Mouse (Mus musculus) midbrain, embryonic 15.5 days (tissue): ENCODE measurements around the gene Bpifa5. TPM values are rescaled to one million over a fixed set of nuclear protein-coding genes. Genes with fewer than 3 reads are reported as not detected.

Experiments
- ATAC-seq: fragments of 200-750 bp; cut with Nextera tagmentation; replicated peaks from 2 replicates; pipeline ENCODE4 v1.8.0; 2017; ENCODE audit warnings: moderate TSS enrichment
- H3K27ac ChIP-seq: fragments of 300-500 bp; sonication (generic); 2 replicates; pipeline ENCODE4 v1.5.1; 2015; ENCODE audit warnings: mild to moderate bottlenecking, inconsistent platforms
- H3K27me3 ChIP-seq: fragments of 300-500 bp; sonication (generic); replicated peaks from 2 replicates; pipeline ENCODE4 v1.6.1; 2015; ENCODE audit warnings: inconsistent platforms
- H3K36me3 ChIP-seq: fragments of 300-500 bp; sonication (generic); replicated peaks from 2 replicates; pipeline ENCODE4 v1.6.1; 2015; ENCODE audit warnings: inconsistent platforms
- H3K4me1 ChIP-seq: fragments of 300-500 bp; sonication (generic); 2 replicates; pipeline ENCODE4 v1.6.1; 2015; ENCODE audit warnings: inconsistent platforms
- H3K4me2 ChIP-seq: fragments of 300-500 bp; sonication (generic); 2 replicates; pipeline ENCODE4 v1.6.1; 2015; ENCODE audit warnings: inconsistent platforms, mild to moderate bottlenecking, moderate library complexity
- H3K4me3 ChIP-seq: fragments of 300-500 bp; sonication (generic); 2 replicates; pipeline ENCODE4 v1.5.1; 2015; ENCODE audit warnings: mild to moderate bottlenecking, inconsistent platforms
- H3K9ac ChIP-seq: fragments of 300-500 bp; sonication (generic); 2 replicates; pipeline ENCODE4 v1.6.1; 2015; ENCODE audit warnings: mild to moderate bottlenecking, inconsistent platforms
- H3K9me3 ChIP-seq: fragments of 300-500 bp; sonication (generic); 2 replicates; pipeline ENCODE4 v1.6.1; 2016; ENCODE audit warnings: inconsistent platforms
- WGBS: fragments of 180-500 bp; shearing (Covaris S2); methylation state at CpG from one replicate; pipeline ENCODE4 v1.1.7; 2015; ENCODE audit warnings: mixed read lengths; 5-methylcytosine and 5-hydroxymethylcytosine counted together
- polyA plus RNA-seq: library from polyadenylated mRNA; unstranded; fragments of >200 nt; fragmentation: Nextera tagmentation; extraction: Ambion mirVana; gene quantifications from 2 replicates; pipeline ENCODE4 v1.2.1, GENCODE M21; 2015

Bpifa5 gene
- polyA plus RNA-seq, 1 experiment from 2014 or later = not detected

DNA sequence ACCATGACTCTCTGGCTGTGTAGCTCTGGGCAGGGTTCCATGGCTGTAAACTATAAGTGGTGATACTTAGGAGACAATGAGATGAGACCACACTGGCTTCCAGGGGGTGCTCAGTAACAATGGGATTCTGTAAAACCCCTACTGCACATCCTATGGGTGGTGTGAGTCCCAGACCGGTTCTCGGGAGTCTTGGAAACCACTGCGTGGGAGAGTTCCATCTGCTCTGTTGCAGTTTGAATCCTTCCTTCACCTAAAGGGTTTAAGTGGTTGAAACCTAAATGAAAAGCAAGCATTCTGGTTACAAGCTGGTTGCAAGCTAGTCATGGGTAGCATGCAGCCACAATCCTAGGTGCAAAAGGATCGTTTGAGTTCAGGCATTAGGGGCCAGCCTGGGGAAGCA, 49.5 kb downstream of the Bpifa5 start:
- H3K4me3 ChIP-seq = no peak overlapping the region
- H3K36me3 ChIP-seq = no peaks in the 10 kb centered on the region
- no peak overlapping the region for H3K9ac ChIP-seq
- H3K4me2 ChIP-seq = no peak overlapping the region
- H3K27ac ChIP-seq = no peak overlapping the region
- H3K27me3 ChIP-seq = no peaks in the 10 kb centered on the region; the same call in 1 of the 2 replicates
- 86% methylated on average over 4 of the region's 4 CpGs for WGBS
- ATAC-seq = no peak
- H3K9me3 ChIP-seq = no peaks in the 10 kb centered on the region
- peaks cover 8% of the 10 kb centered on the region; the same call in 1 of the 2 replicates for H3K4me1 ChIP-seq

DNA sequence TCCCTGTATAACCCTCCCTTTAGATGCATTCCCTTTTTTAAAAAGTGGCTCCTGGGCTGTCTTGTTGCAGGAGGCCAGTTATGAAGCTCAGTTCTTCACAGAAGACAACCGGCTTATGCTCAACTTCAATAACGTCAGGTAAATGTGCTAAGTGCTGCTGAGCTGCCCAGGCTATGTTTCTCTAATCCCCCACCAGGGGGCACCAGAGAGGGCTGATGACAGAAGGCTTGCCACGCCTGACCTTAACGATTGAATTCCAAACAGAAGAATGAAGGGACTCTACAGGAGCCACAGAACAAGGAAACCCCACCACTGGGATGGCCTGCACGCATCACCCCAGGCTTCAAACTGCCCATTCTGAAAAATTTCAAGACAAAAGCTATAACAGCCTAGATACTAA, 52.8 kb downstream of the Bpifa5 start:
- no peak overlapping the region for H3K4me2 ChIP-seq
- H3K4me1 ChIP-seq = peaks cover 8% of the 10 kb centered on the region; the same call in 1 of the 2 replicates
- H3K4me3 ChIP-seq = no peak overlapping the region
- H3K9ac ChIP-seq = no peak overlapping the region
- H3K36me3 ChIP-seq = no peaks in the 10 kb centered on the region
- WGBS = 14% methylated on average over 5 of the region's 5 CpGs
- H3K27ac ChIP-seq = no peak overlapping the region
- no peaks in the 10 kb centered on the region for H3K27me3 ChIP-seq
- no peaks in the 10 kb centered on the region for H3K9me3 ChIP-seq
- no peak for ATAC-seq

Other genes with a start within 250 kb of the Bpifa5 start
- not detected in 2 replicates for gene Bpifb3, start 244.4 kb upstream of the Bpifa5 start, polyA plus RNA-seq
- not detected in 2 replicates for gene Bpifb4, start 224.4 kb upstream of the Bpifa5 start, polyA plus RNA-seq
- not detected in 2 replicates for gene Bpifa6, start 187.7 kb upstream of the Bpifa5 start, polyA plus RNA-seq
- gene Bpifa2, start 154.3 kb upstream of the Bpifa5 start, polyA plus RNA-seq = not detected in 2 replicates
- not detected in 2 replicates for gene Bpifa3, start 32.3 kb upstream of the Bpifa5 start, polyA plus RNA-seq
- gene Bpifa1, start 19.7 kb upstream of the Bpifa5 start, polyA plus RNA-seq = not detected in 2 replicates
- gene Bpifb1, start 28.2 kb downstream of the Bpifa5 start, polyA plus RNA-seq = 0.50 and 0.66 TPM in 2 replicates
- 0.13 and 0.41 TPM in 2 replicates for gene Bpifb5, start 61.1 kb downstream of the Bpifa5 start, polyA plus RNA-seq
- gene Bpifb9a, start 95.2 kb downstream of the Bpifa5 start, polyA plus RNA-seq = not detected in 2 replicates
- gene Bpifb9b, start 144.6 kb downstream of the Bpifa5 start, polyA plus RNA-seq = not detected in 2 replicates
- gene Cdk5rap1, start 210.4 kb downstream of the Bpifa5 start, polyA plus RNA-seq = 14.0 and 16.5 TPM in 2 replicates
- 10.2 and 13.2 TPM in 2 replicates for gene Snta1, start 245.5 kb downstream of the Bpifa5 start, polyA plus RNA-seq